Mouse (Mus musculus) neural tube, embryonic 11.5 days (tissue): ENCODE data around the gene Zfp933. TPM values are rescaled to one million over a fixed set of nuclear protein-coding genes. Genes with fewer than 3 reads are reported as not detected.

Source experiments
- ATAC-seq: fragments of 200-750 bp; cut with Nextera tagmentation; 2 replicates; pipeline ENCODE4 v1.8.0; 2017; ENCODE audit warnings: moderate number of reproducible peaks, mild to moderate bottlenecking, moderate TSS enrichment, moderate library complexity; ENCODE audit not compliant: insufficient read depth, low FRiP score, low TSS enrichment
- DNase-seq: peaks from one replicate; pipeline ENCODE4 v3.0.0-alpha.2; 2015; ENCODE audit warnings: low spot score
- H3K27ac ChIP-seq: fragments of 300-500 bp; sonication (generic); 2 replicates; pipeline ENCODE4 v1.5.1; 2014; ENCODE audit warnings: low read depth, mild to moderate bottlenecking, low read length
- H3K27me3 ChIP-seq: fragments of 300-500 bp; sonication (generic); 2 replicates; pipeline ENCODE4 v1.6.1; 2014; ENCODE audit warnings: mild to moderate bottlenecking, low read length, mixed read lengths; ENCODE audit not compliant: control insufficient read depth, insufficient read depth
- H3K36me3 ChIP-seq: fragments of 300-500 bp; sonication (generic); 2 replicates; pipeline ENCODE4 v1.6.1; 2014; ENCODE audit warnings: mild to moderate bottlenecking, low read length, moderate library complexity, mixed read lengths; ENCODE audit not compliant: control insufficient read depth, insufficient read depth
- H3K4me1 ChIP-seq: fragments of 300-500 bp; sonication (generic); 2 replicates; pipeline ENCODE4 v1.6.1; 2014; ENCODE audit warnings: low read length, mixed read lengths; ENCODE audit not compliant: control insufficient read depth, insufficient read depth
- H3K4me2 ChIP-seq: fragments of 300-500 bp; sonication (generic); 2 replicates; pipeline ENCODE4 v1.6.1; 2014; ENCODE audit warnings: low read depth, mild to moderate bottlenecking, moderate library complexity
- H3K4me3 ChIP-seq: fragments of 300-500 bp; sonication (generic); 2 replicates; pipeline ENCODE4 v1.5.1; 2014; ENCODE audit warnings: low read depth, low read length
- H3K9ac ChIP-seq: fragments of 300-500 bp; sonication (generic); 2 replicates; pipeline ENCODE4 v1.6.1; 2014; ENCODE audit warnings: mild to moderate bottlenecking, low read length
- H3K9me3 ChIP-seq: fragments of 300-500 bp; sonication (generic); 2 replicates; pipeline ENCODE4 v1.6.1; 2016; ENCODE audit warnings: low read length; ENCODE audit not compliant: control insufficient read depth
- WGBS: fragments of 180-500 bp; shearing (Covaris S2); extraction: QIAGEN DNeasy Blood & Tissue Kit; methylation state at CpG from one replicate; pipeline ENCODE4 v1.1.7; 2014; 5-methylcytosine and 5-hydroxymethylcytosine counted together
- polyA plus RNA-seq: library from polyadenylated mRNA; unstranded; fragments of >200 nt; fragmentation: Nextera tagmentation; extraction: Ambion mirVana; gene quantifications from 2 replicates; pipeline ENCODE4 v1.2.1, GENCODE M21; 2014

Zfp933 gene
- 5.0 and 5.8 TPM in 2 replicates for polyA plus RNA-seq

- H3K4me2 ChIP-seq: peak within 1 kb of the TSS; percentile 58
- H3K27ac ChIP-seq: no peak within 1 kb of the TSS
- peak within 1 kb of the TSS; percentile 68 for H3K9ac ChIP-seq
- no peaks in the 10 kb centered on the region for H3K9me3 ChIP-seq
- 5% methylated on average over 23 of the region's 23 CpGs for WGBS
- peak within 1 kb of the TSS; percentile 80 for H3K4me3 ChIP-seq
- ATAC-seq: peak; percentile 89
- DNase-seq: peak; percentile 71
- peaks cover 3% of the 10 kb centered on the region; the same call in 1 of the 2 replicates for H3K4me1 ChIP-seq
- no peaks in the 10 kb centered on the region for H3K27me3 ChIP-seq
- H3K36me3 ChIP-seq: no peaks in the 10 kb centered on the region; the same call in 1 of the 2 replicates
Observed at GRCm38 (mm10) chr4:147847614-147848583, at the start of gene Zfp933. Zfp933 (minus strand) TSS chr4:147848366.

- Histone ChIP-seq H3K27ac (no peak overlapping the region), H3K9ac (no peak overlapping the region), H3K36me3 (peaks cover 20% of the 10 kb centered on the region), H3K27me3 (no peaks in the 10 kb centered on the region), H3K4me3 (no peak overlapping the region), H3K9me3 (no peaks in the 10 kb centered on the region), H3K4me2 (no peak overlapping the region), H3K4me1 (no peaks in the 10 kb centered on the region)
- ATAC-seq (no peak), DNase-seq (no peak)
- WGBS: 90% methylated on average over 3 of the region's 3 CpGs
Observed at GRCm38 (mm10) chr4:147897348-147897747, 49.2 kb upstream of the Zfp933 start.

- Histone ChIP-seq H3K4me1 (no peaks in the 10 kb centered on the region), H3K9me3 (no peaks in the 10 kb centered on the region), H3K9ac (no peak overlapping the region), H3K36me3 (peaks cover 20% of the 10 kb centered on the region), H3K4me2 (no peak overlapping the region), H3K4me3 (no peak overlapping the region), H3K27me3 (no peaks in the 10 kb centered on the region), H3K27ac (no peak overlapping the region)
- WGBS: 67% methylated on average over 1 of the region's 1 CpGs
- ATAC-seq (no peak), DNase-seq (no peak)
Observed at GRCm38 (mm10) chr4:147896411-147896810, 48.2 kb upstream of the Zfp933 start.

- WGBS: 93% methylated on average over 4 of the region's 4 CpGs
- no peaks in the 10 kb centered on the region for H3K4me1 ChIP-seq
- no peaks in the 10 kb centered on the region for H3K9me3 ChIP-seq
- H3K27me3 ChIP-seq: no peaks in the 10 kb centered on the region
- ATAC-seq (no peak), DNase-seq (no peak)
- no peak overlapping the region for H3K9ac ChIP-seq
- H3K4me3 ChIP-seq: no peak overlapping the region
- peaks cover 20% of the 10 kb centered on the region for H3K36me3 ChIP-seq
- no peak overlapping the region for H3K27ac ChIP-seq
- H3K4me2 ChIP-seq: no peak overlapping the region
Observed at GRCm38 (mm10) chr4:147895815-147896330, 47.7 kb upstream of the Zfp933 start.

- DNase-seq: no peak
- WGBS: 95% methylated on average over 6 of the region's 6 CpGs
- peaks cover 23% of the 10 kb centered on the region for H3K36me3 ChIP-seq
Observed at GRCm38 (mm10) chr4:147890341-147890740, 42.2 kb upstream of the Zfp933 start.

GRCm38 (mm10) chr4:147888237-147888636, 40.1 kb upstream of the Zfp933 start:
- ATAC-seq (no peak), DNase-seq (no peak)
- no peaks in the 10 kb centered on the region for H3K9me3 ChIP-seq
- no peak overlapping the region for H3K9ac ChIP-seq
- H3K27me3 ChIP-seq: no peaks in the 10 kb centered on the region
- WGBS: 89% methylated on average over 4 of the region's 4 CpGs
- no peak overlapping the region for H3K27ac ChIP-seq
- no peak overlapping the region for H3K4me2 ChIP-seq
- peaks cover 23% of the 10 kb centered on the region for H3K36me3 ChIP-seq
- H3K4me3 ChIP-seq: no peak overlapping the region
- no peaks in the 10 kb centered on the region for H3K4me1 ChIP-seq

More at GRCm38 (mm10) chr4:147890341-147890740, 42.2 kb upstream of the Zfp933 start:
- Histone ChIP-seq H3K4me3 (no peak overlapping the region), H3K27me3 (no peaks in the 10 kb centered on the region), H3K9me3 (no peaks in the 10 kb centered on the region), H3K4me1 (no peaks in the 10 kb centered on the region), H3K4me2 (no peak overlapping the region), H3K9ac (no peak overlapping the region), H3K27ac (no peak overlapping the region)
- ATAC-seq: no peak

- Histone ChIP-seq H3K9ac (no peak overlapping the region), H3K4me1 (no peaks in the 10 kb centered on the region), H3K9me3 (no peaks in the 10 kb centered on the region), H3K4me2 (no peak overlapping the region), H3K36me3 (peaks cover 30% of the 10 kb centered on the region), H3K27ac (no peak overlapping the region), H3K27me3 (no peaks in the 10 kb centered on the region), H3K4me3 (no peak overlapping the region)
- 98% methylated on average over 7 of the region's 7 CpGs for WGBS
- ATAC-seq: no peak
- DNase-seq: no peak
Observed at GRCm38 (mm10) chr4:147887277-147887676, 39.1 kb upstream of the Zfp933 start.

- ATAC-seq: no peak
- no peaks in the 10 kb centered on the region for H3K4me1 ChIP-seq
- H3K27me3 ChIP-seq: no peaks in the 10 kb centered on the region
- H3K9ac ChIP-seq: no peak overlapping the region
- H3K27ac ChIP-seq: no peak overlapping the region
- 93% methylated on average over 12 of the region's 12 CpGs for WGBS
- no peak for DNase-seq
- no peak overlapping the region for H3K4me2 ChIP-seq
- no peak overlapping the region for H3K4me3 ChIP-seq
- H3K36me3 ChIP-seq: peaks cover 39% of the 10 kb centered on the region
- no peaks in the 10 kb centered on the region for H3K9me3 ChIP-seq
Observed at GRCm38 (mm10) chr4:147886158-147886557, 38.0 kb upstream of the Zfp933 start.
